Mouse (Mus musculus) MEL (cell line): ENCODE measurements around the gene Porcn. TPM values are rescaled to one million over a fixed set of nuclear protein-coding genes. Genes with fewer than 3 reads are reported as not detected.
A peak's percentile ranks its signal among the peaks of the same experiment; 100 is the strongest.

Experiments used
- DNase-seq: peaks from one replicate; pipeline ENCODE4 v3.0.0; 2011; ENCODE audit warnings: low read depth, low spot score
- H3K27ac ChIP-seq: 2 replicates; pipeline ENCODE4 v1.5.1; 2012; ENCODE audit warnings: low read depth, mild to moderate bottlenecking, control low read depth, low read length, moderate library complexity; ENCODE audit not compliant: control insufficient read depth
- H3K27me3 ChIP-seq, 2 experiments: fragments of 150-350 bp in 1 of 2; sonication (generic) in 1 of 2; 2 replicates each; pipeline ENCODE4 v1.6.1; 2012; ENCODE audit warnings: low read length in 2 of 2, mild to moderate bottlenecking in 2 of 2, improper control_type of control experiment in 1 of 2, moderate library complexity in 1 of 2; ENCODE audit not compliant: insufficient read depth in 2 of 2, control insufficient read depth in 1 of 2
- H3K36me3 ChIP-seq, 2 experiments: 2 replicates each; pipeline ENCODE4 v1.6.1; 2012 to 2014; ENCODE audit warnings: low read length in 2 of 2, improper control_type of control experiment in 1 of 2, inconsistent platforms in 1 of 2, mild to moderate bottlenecking in 1 of 2; ENCODE audit not compliant: insufficient read depth in 2 of 2, control insufficient read depth in 1 of 2
- H3K4me1 ChIP-seq, 2 experiments: fragments of 150-350 bp in 1 of 2; sonication (generic) in 1 of 2; 2 replicates each; pipeline ENCODE4 v1.6.1; 2012; ENCODE audit warnings: low read length in 2 of 2, improper control_type of control experiment in 1 of 2, mild to moderate bottlenecking in 1 of 2; ENCODE audit not compliant: insufficient read depth in 2 of 2, control insufficient read depth in 1 of 2
- H3K4me3 ChIP-seq, 2 experiments: fragments of 150-350 bp in 1 of 2; sonication (generic) in 1 of 2; 2 replicates each; pipeline ENCODE4 v1.5.1; 2012; ENCODE audit warnings: low read depth in 2 of 2, low read length in 2 of 2, mild to moderate bottlenecking in 2 of 2, moderate library complexity in 2 of 2, control low read depth in 1 of 2, improper control_type of control experiment in 1 of 2; ENCODE audit not compliant: control insufficient read depth in 1 of 2, insufficient read depth in 1 of 2
- H3K79me2 ChIP-seq: 2 replicates; pipeline ENCODE4 v1.6.1; 2012; ENCODE audit warnings: mild to moderate bottlenecking, low read length, moderate library complexity; ENCODE audit not compliant: control insufficient read depth, poor library complexity, insufficient read depth
- H3K9ac ChIP-seq: 2 replicates; pipeline ENCODE4 v1.6.1; 2012; ENCODE audit warnings: low read depth, mild to moderate bottlenecking, control low read depth, low read length, moderate library complexity; ENCODE audit not compliant: control insufficient read depth, poor library complexity, severe bottlenecking
- H3K9me3 ChIP-seq: fragments of 150-350 bp; sonication (generic); replicated peaks from 2 replicates; pipeline ENCODE4 v1.6.1; 2012; ENCODE audit warnings: mild to moderate bottlenecking, low read length, improper control_type of control experiment, moderate library complexity; ENCODE audit not compliant: insufficient read depth
- BHLHE40 ChIP-seq: IDR thresholded peaks from 2 replicates; pipeline ENCODE4 v1.6.1; 2012; ENCODE audit warnings: low read depth, mild to moderate bottlenecking, inconsistent platforms, low read length, improper control_type of control experiment, borderline replicate concordance
- CHD1 ChIP-seq: IDR thresholded peaks from 2 replicates; pipeline ENCODE4 v1.6.1; 2012; ENCODE audit warnings: low read depth, mild to moderate bottlenecking, inconsistent platforms, low read length, improper control_type of control experiment
- CHD2 ChIP-seq: IDR thresholded peaks from 2 replicates; pipeline ENCODE4 v1.6.1; 2011; ENCODE audit warnings: low read length, improper control_type of control experiment
- CTCF ChIP-seq, 3 experiments: IDR thresholded peaks in 2 of 3; conservative IDR thresholded peaks in 1 of 3; 2 replicates each; pipeline ENCODE4 v1.5.1; 2011 to 2012; ENCODE audit warnings: low read length in 3 of 3, low read depth in 2 of 3, mild to moderate bottlenecking in 2 of 3, improper control_type of control experiment in 1 of 3, inconsistent platforms in 1 of 3, mixed read lengths in 1 of 3, moderate library complexity in 1 of 3; ENCODE audit not compliant: control insufficient read depth in 1 of 3, insufficient read depth in 1 of 3, poor library complexity in 1 of 3, severe bottlenecking in 1 of 3
- ELF1 ChIP-seq: IDR thresholded peaks from 2 replicates; pipeline ENCODE4 v1.6.1; 2014; ENCODE audit warnings: low read depth, mild to moderate bottlenecking, inconsistent platforms, low read length, improper control_type of control experiment, moderate library complexity
- ETS1 ChIP-seq: IDR thresholded peaks from 2 replicates; pipeline ENCODE4 v1.6.1; 2012; ENCODE audit warnings: low read depth, mild to moderate bottlenecking, inconsistent platforms, low read length, improper control_type of control experiment, moderate library complexity
- GABPA ChIP-seq: IDR thresholded peaks from 2 replicates; pipeline ENCODE4 v1.6.1; 2012; ENCODE audit warnings: low read depth, mild to moderate bottlenecking, inconsistent platforms, low read length, improper control_type of control experiment, moderate library complexity
- HCFC1 ChIP-seq: IDR thresholded peaks from 2 replicates; pipeline ENCODE4 v1.6.1; 2012; ENCODE audit warnings: low read depth, mild to moderate bottlenecking, inconsistent platforms, low read length, improper control_type of control experiment, moderate library complexity
- JUND ChIP-seq: IDR thresholded peaks from 2 replicates; pipeline ENCODE4 v1.6.1; 2011; ENCODE audit warnings: low read depth, mild to moderate bottlenecking, improper control_type of control experiment, low read length
- KAT2A ChIP-seq: conservative IDR thresholded peaks from 2 replicates; pipeline ENCODE4 v1.6.1; 2012; ENCODE audit warnings: low read depth, low read length, improper control_type of control experiment, inconsistent platforms
- MAX ChIP-seq: IDR thresholded peaks from 2 replicates; pipeline ENCODE4 v1.6.1; 2011; ENCODE audit warnings: low read length, improper control_type of control experiment
- MAZ ChIP-seq: IDR thresholded peaks from 2 replicates; pipeline ENCODE4 v1.6.1; 2012; ENCODE audit warnings: low read depth, mild to moderate bottlenecking, inconsistent platforms, low read length, improper control_type of control experiment
- MEF2A ChIP-seq: IDR thresholded peaks from 2 replicates; pipeline ENCODE4 v1.6.1; 2014; ENCODE audit warnings: low read depth, mild to moderate bottlenecking, inconsistent platforms, low read length, improper control_type of control experiment; ENCODE audit not compliant: poor library complexity, insufficient replicate concordance, severe bottlenecking; ENCODE audit errors: extremely low read depth
- MXI1 ChIP-seq: IDR thresholded peaks from 2 replicates; pipeline ENCODE4 v1.6.1; 2011; ENCODE audit warnings: mild to moderate bottlenecking, low read depth, low read length, improper control_type of control experiment
- MYB ChIP-seq: IDR thresholded peaks from 2 replicates; pipeline ENCODE4 v1.6.1; 2011; ENCODE audit warnings: mild to moderate bottlenecking, low read depth, low read length, improper control_type of control experiment
- MYC ChIP-seq: IDR thresholded peaks from 2 replicates; pipeline ENCODE4 v1.6.1; 2011; ENCODE audit warnings: low read depth, mild to moderate bottlenecking, low read length, improper control_type of control experiment, moderate library complexity
- NELFE ChIP-seq: IDR thresholded peaks from 2 replicates; pipeline ENCODE4 v1.6.1; 2011; ENCODE audit warnings: low read depth, low read length, improper control_type of control experiment
- NRF1 ChIP-seq: IDR thresholded peaks from 2 replicates; pipeline ENCODE4 v1.6.1; 2014; ENCODE audit warnings: low read depth, mild to moderate bottlenecking, inconsistent platforms, low read length, improper control_type of control experiment, moderate library complexity; ENCODE audit not compliant: poor library complexity, insufficient read depth, severe bottlenecking
- POLR2AphosphoS5 ChIP-seq: IDR thresholded peaks from 2 replicates; pipeline ENCODE4 v1.6.1; 2012; ENCODE audit warnings: low read depth, borderline replicate concordance, mild to moderate bottlenecking, inconsistent platforms, low read length, moderate library complexity, mixed read lengths
- RAD21 ChIP-seq: IDR thresholded peaks from 2 replicates; pipeline ENCODE4 v1.6.1; 2011; ENCODE audit warnings: mild to moderate bottlenecking, low read depth, low read length, improper control_type of control experiment
- RCOR1 ChIP-seq: IDR thresholded peaks from 2 replicates; pipeline ENCODE4 v1.6.1; 2012; ENCODE audit warnings: low read depth, mild to moderate bottlenecking, inconsistent platforms, low read length, improper control_type of control experiment
- SMC3 ChIP-seq: IDR thresholded peaks from 2 replicates; pipeline ENCODE4 v1.6.1; 2011; ENCODE audit warnings: low read depth, low read length, improper control_type of control experiment
- TCF12 ChIP-seq: IDR thresholded peaks from 2 replicates; pipeline ENCODE4 v1.6.1; 2014; ENCODE audit warnings: low read depth, mild to moderate bottlenecking, inconsistent platforms, low read length, improper control_type of control experiment, moderate library complexity
- ZC3H11A ChIP-seq: IDR thresholded peaks from 2 replicates; pipeline ENCODE4 v1.6.1; 2012; ENCODE audit warnings: low read depth, mild to moderate bottlenecking, inconsistent platforms, low read length, improper control_type of control experiment
- ZKSCAN1 ChIP-seq: IDR thresholded peaks from 2 replicates; pipeline ENCODE4 v1.6.1; 2012; ENCODE audit warnings: low read depth, mild to moderate bottlenecking, inconsistent platforms, low read length, improper control_type of control experiment, moderate library complexity
- ZMIZ1 ChIP-seq: IDR thresholded peaks from 2 replicates; pipeline ENCODE4 v1.6.1; 2012; ENCODE audit warnings: low read depth, mild to moderate bottlenecking, inconsistent platforms, low read length, improper control_type of control experiment, moderate library complexity
- ZNF384 ChIP-seq: IDR thresholded peaks from 2 replicates; pipeline ENCODE4 v1.6.1; 2012; ENCODE audit warnings: low read depth, mild to moderate bottlenecking, inconsistent platforms, low read length, improper control_type of control experiment
- polyA plus RNA-seq, 2 experiments: library from polyadenylated mRNA; stranded (reverse) in 1 of 2; unstranded in 1 of 2; fragments of >175 nt in 1 of 2; fragments of >200 nt in 1 of 2; gene quantifications; 2 replicates each; pipeline versions ENCODE4 v1.2.1 to v1.2.4; 2012; ENCODE audit warnings: low replicate concordance in 2 of 2, low read depth in 1 of 2; ENCODE audit not compliant: insufficient read length in 2 of 2, insufficient read depth in 1 of 2, missing spikeins in 1 of 2
- total RNA-seq: library from RNA; depleted of rRNA; stranded (reverse); fragments of 300-350 nt; gene quantifications from 2 replicates; pipeline ENCODE4 v1.2.3, GENCODE M21; 2012

The Porcn gene
- total and polyA plus RNA-seq, 3 experiments = 3.5 to 16.1 TPM; not detected in 1

DNA sequence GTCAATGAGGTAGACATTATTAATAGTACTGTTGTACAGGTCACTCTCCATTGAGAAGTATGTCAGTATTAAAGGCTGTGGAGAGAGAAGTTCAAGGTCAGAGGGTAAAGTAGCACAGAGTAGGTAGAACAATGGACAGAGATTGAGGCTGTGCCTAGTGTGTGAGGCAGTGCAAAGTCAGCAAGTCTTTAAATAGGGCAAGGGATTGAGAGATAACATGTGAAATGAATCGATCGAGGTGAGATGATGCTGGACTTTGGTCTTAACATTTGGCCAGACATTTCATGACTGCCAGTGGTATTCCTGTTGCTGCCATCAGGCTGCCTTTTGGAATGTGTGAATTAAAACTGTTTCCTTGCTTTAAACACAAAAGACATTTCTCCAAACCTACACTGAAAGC, 27.5 kb downstream of the Porcn start:
- no peaks in the 10 kb centered on the region for H3K27me3 ChIP-seq
- H3K27ac ChIP-seq = no peak overlapping the region
- TF ChIP-seq CHD1 (no peak), KAT2A (no peak), ZKSCAN1 (no peak), HCFC1 (no peak), MXI1 (no peak), MEF2A (no peak), JUND (no peak), SMC3 (no peak)
- TF ChIP-seq, all 39 proteins: peak for 0
- H3K4me1 ChIP-seq = peaks cover 17 to 19% of the 10 kb centered on the region in 2 experiments
- no peak overlapping the region for H3K9ac ChIP-seq
- peaks cover 0 to 26% of the 10 kb centered on the region in 2 experiments; a peak in 2 of 4 replicates for H3K36me3 ChIP-seq
- DNase-seq = no peak
- H3K9me3 ChIP-seq = no peaks in the 10 kb centered on the region
- H3K4me3 ChIP-seq = no peak overlapping the region
- peaks cover 2% of the 10 kb centered on the region; the same call in 1 of the 2 replicates for H3K79me2 ChIP-seq

DNA sequence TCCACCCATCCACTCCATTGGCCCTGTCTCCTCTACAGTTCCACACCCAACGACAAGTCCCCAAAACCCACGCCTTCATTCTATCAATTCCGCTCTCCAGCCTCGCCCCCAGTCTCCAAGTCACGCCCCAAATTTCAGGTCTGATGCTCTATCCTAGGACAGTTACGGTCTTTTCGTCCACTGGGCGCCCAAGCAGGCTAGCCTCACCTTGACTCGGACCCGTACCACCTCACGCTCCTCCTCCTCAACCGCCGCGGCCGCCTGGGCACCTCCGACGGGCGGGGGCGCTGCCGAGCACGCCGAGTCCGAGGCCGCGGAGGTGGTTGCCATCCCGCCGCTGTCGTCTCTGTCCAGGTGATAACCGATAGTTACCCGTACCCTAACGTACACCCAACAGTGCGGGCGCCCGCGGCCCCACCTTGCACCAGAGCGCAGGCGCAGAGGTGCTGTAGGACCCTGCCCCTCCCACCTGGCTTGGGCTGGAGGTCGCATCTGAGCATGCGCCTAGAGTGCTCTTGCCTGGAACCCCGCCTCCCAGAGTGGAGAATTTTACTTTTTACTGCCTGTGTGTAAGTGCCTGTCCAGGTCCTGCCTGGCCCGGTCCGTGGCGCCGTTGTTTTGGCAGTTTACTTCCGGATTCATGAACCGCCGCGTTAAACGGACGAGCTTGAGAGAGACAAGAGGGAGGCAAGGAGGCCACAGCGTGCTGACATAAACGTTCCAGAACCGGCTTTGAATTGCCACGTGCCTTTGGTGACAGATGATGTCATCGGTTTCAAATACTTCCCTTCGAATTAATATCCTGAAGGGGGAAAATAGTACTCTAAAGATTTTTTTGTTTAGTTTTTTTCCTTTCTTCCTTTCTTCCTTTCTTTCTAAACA, 30.6 kb downstream of the Porcn start, which contains the start of gene Tbc1d25:
Gene Tbc1d25, minus strand, starts transcription at position 678 of the 882 bp plus-strand sequence.
- H3K9ac ChIP-seq = peak within 1 kb of the TSS; percentile 73
- TF ChIP-seq GABPA (no peak), MYC (peak; percentile 99), RCOR1 (0 out of 2 replicates have a peak, but pooled peaks have one; percentile 8), BHLHE40 (peak; percentile 85), CTCF (IDR thresholded peaks at IDR 0.05 in 2 of 3, conservative IDR thresholded peaks at IDR 0.05 in 1 of 3; ENCODE audit: control insufficient read depth in 1 of 3, insufficient read depth in 1 of 3, low read depth in 2 of 3, low read length in 3 of 3, poor library complexity in 1 of 3, severe bottlenecking in 1 of 3) (peak in 2 of 3 experiments; percentile 31 to 46; a peak in 5 of 6 replicates), SMC3 (no peak; the same call in 1 of the 2 replicates), MAX (peak; percentile 98), NRF1 (peak; percentile 97), HCFC1 (peak; percentile 66), ZNF384 (no peak), CHD1 (peak; percentile 79; the same call in 1 of the 2 replicates), RAD21 (no peak), JUND (peak; percentile 59; the same call in 1 of the 2 replicates), TCF12 (peak; percentile 36), POLR2AphosphoS5 (no peak), CHD2 (no peak), NELFE (peak; percentile 86), ZC3H11A (no peak), MAZ (peak; percentile 66; the same call in 1 of the 2 replicates), MYB (peak; percentile 97), ETS1 (peak; percentile 73), MXI1 (peak; percentile 99), ELF1 (peak; percentile 84), ZMIZ1 (peak; percentile 89)

More for the DNA sequence above, 30.6 kb downstream of the Porcn start, which contains the start of gene Tbc1d25:
- peaks cover 2 to 26% of the 10 kb centered on the region in 2 experiments for H3K36me3 ChIP-seq
- H3K4me1 ChIP-seq = peaks cover 17 to 19% of the 10 kb centered on the region in 2 experiments
- no peaks in the 10 kb centered on the region for H3K27me3 ChIP-seq
- no peaks in the 10 kb centered on the region for H3K9me3 ChIP-seq
- peak within 1 kb of the TSS; percentile 69 to 86 for H3K4me3 ChIP-seq
- H3K79me2 ChIP-seq = peaks cover 2% of the 10 kb centered on the region; the same call in 1 of the 2 replicates
- H3K27ac ChIP-seq = peak within 1 kb of the TSS; percentile 84
- peak; percentile 98 for DNase-seq
